Mouse (Mus musculus): ENCODE data around the gene Olfr1390.

- TF ChIP-seq CTCF (IDR thresholded peaks at IDR 0.05; ENCODE audit: low read depth, low read length) (no peak), GATA1 (IDR thresholded peaks at IDR 0.05; ENCODE audit: borderline replicate concordance, low read length) (no peak)
These were observed 48.1 kb downstream of the Olfr1390 start for GRCm38 (mm10) chr11:49383133-49383532.
